Mouse (Mus musculus): Measurements from ENCODE around the gene Cep295.
"Not testable (repeated sequence)": the region's sequence is repeated elsewhere in the genome, so short reads cannot be mapped to it uniquely, and the experiment has no call there.

The Cep295 gene

DNA sequence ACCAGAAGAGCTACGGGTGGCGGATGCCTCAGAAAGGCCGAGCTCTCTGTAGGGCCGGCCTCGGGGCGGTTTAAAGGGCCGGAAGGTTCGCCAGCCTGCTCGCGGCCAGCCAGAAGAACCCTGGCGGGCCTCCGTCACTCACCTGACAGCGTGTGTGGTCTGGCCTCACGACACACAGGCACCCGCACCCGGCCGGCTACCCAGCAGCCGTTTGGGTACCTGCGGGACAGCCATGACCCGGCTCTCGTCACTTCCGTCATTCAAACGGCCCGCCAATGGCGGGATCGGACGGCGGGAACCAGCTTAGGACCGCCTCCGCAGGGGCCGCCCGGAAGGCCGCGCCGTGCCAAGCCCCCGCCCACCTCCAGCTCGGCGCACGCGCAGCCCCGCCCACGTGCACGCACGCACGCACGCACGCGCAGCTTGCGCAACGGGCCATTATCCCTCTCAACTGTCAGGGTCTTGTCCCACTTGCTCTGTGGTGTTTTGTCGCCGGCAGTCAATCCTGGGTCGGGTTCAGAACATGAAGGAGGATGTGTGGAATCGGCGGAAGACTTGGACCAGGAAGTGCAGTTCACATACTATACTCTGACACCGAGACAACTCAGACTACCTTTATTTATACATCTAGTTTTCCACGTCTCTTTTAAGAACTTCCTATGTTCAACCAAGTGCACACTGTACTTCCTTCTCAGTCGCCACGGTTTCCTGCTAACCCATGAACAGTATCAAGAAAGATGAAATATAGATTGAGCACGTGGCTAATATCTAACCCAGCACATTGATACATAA is at the start of gene Cep295:
Gene Cep295 (minus strand): TSS at position 305 of the 792 bp plus-strand sequence.
- peak; percentile 98 to 99 for DNase-seq

DNA sequence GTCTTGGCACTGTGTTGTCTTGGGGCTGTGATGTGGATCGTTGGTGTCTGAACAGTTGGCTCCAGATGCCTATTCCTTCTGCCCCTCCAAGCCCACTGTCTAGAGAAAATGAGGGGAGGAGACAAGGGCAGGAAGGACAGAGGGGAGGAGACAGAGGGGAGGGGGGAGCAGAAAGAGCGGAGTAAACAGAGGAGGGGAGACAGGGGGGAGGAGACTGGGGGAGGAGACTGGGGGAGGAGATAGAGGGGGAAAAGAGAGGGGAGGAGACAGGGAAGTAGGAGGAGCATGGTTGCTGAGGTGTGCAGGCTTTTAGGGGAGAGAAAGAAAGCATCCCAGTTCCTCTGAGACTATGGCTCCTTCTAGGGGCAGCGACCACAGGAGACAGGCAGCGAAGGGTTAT is 40.0 kb upstream of the Cep295 start:
- DNase-seq: no peak

DNA sequence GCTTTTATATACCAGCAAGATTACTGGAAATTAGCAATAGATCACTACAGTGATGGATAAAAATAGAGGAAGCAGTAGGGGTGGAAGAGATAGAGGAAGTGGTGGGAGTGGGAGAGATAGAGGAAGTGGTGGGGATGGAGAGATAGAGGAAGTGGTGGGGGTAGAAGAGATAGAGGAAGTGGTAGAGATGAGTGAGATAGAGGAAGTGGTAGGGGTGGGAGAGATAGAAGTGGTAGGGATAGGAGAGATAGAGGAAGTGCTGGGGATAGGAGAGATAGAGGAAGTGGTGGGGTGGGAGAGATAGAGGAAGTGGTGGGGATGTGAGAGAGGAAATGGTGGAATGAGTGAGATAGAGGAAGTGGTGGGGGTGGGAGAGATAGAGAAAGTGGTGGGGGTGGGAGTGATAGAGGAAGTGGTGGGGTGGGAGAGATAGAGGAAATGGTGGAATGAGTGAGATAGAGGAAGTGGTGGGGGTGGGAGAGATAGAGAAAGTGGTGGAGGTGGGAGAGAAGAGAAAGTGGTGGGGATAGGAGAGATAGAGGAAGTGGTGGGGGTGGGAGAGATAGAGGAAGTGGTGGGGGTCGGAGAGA is 37.9 kb upstream of the Cep295 start:
- no peak for DNase-seq

GRCm38 (mm10) chr9:15387075-15387643 is 29.6 kb upstream of the Cep295 start:
- DNase-seq: no peak

GRCm38 (mm10) chr9:15384266-15384665 is 26.7 kb upstream of the Cep295 start:
- no peak for DNase-seq

GRCm38 (mm10) chr9:15366260-15366659 is 8.7 kb upstream of the Cep295 start:
- no peak for DNase-seq

GRCm38 (mm10) chr9:15365856-15366255 is 8.3 kb upstream of the Cep295 start:
- no peak for DNase-seq

DNA sequence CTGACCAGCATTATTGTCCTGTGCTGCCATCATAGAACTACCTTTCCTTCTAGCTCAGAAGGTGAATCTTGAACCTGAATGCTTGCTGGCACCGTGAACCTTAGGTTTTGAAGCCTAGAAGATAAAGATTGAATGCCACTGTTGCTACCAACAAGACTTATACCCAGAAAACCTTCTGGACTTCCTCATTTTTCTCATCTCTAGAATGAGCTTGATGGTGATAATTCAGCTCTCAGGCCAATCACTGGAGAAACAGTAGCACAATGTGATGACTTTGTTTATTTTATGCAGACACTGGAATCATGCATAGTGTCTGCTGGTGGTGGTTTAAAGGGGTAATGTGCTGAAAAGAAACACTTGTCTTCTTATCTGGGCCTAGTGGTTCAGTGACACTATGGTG is 7.3 kb upstream of the Cep295 start:
- no peak for DNase-seq

DNA sequence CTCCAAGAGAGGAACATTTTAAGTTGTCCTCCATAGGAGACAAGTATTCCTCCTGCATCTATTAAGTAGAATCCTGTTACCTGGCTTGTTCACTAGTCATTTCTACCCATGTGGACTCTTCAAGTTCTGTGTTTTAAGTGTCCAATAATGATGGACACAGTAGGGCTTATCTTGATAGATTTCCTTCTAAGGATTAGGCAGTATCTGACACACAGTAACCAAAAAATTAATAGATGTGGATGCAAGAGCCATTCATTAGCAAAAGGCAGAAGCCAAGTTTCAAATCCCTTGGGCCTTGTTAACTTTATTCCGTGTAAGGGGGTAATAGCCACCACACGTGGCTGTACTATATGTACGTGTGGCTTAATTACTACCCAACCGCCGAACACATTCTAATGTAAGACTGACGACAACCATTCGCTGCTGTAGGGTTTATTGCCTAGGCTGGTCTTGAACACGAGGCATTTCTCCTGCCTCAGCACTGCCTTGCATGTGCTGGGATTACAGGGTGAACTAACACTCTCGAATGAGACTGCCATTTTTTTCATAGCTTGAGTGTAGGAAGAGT is 588 bp downstream of the Cep295 start:
- DNase-seq: no peak

- DNase-seq: no peak
Observed at GRCm38 (mm10) chr9:15349925-15350324, 7.7 kb downstream of the Cep295 start.

- no peak for DNase-seq
Observed at GRCm38 (mm10) chr9:15337776-15338175, 19.8 kb downstream of the Cep295 start.

DNA sequence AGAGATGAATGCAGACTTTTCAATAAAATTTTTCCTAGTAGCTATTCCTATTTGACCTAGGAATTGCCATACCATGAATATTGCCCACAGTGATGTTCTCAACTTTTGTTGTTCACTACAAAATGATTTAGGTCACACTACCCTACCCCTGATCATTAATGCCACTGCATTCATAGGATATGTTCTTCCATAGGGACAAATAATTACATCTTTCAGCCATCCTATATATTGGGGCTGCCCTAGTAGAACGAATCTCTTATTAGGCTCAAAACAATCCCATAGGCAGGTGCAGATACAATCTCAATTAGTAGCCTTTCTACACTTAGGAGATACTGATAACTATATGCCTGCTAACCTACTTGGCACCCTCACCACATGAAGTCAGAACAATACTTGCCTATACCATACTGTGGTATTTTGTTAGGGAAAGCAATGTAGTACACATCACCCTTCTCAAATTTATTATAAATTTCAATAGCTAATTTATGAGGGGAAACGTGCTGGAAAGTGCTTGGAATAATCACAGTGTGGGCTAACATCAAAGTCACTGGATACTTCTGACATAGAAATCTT is 39.3 kb downstream of the Cep295 start:
- DNase-seq: no peak

DNA sequence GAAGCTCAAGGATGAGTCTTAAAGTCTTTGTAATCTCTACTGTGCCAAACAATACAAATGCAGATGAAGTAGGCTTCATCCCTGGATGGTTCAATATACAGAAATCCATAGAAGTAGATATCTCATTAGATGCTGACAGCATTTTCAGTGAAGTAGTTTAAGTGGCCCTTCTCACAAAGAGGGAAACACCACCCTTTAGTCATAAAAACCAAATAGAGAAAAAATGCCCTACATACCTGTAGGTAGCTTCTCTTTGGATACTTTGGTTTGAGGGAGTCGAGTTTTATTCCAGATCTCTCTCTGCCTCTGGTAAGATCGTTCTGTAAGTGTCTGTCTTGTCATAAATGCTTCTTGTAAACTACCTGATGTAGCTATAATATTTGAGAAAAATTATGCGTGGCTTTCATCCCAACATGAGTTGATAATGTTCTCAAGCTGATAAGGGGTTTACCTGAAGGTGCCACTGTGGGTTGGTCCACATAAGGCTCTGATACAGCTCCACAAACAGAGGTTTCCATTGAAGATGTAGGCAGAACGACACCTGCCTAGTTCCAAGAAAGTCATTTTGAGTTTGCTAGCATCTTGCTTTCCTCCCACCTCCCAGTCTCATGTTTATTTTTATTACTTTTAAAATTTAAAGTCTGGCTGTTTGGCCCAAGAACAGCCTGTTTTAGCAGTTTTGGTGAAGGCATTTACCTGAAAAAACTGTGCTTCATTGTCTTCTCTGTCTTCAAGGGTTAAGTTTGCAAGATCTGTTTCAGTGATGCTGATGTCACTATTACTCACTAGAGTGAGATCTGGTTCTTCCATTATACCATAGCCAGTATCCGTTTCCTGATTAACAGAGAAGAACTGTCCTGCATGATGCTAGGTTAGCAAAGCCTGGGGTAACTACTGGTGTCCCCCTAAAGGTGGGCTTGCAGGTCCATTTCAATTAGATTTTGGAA is 40.1 kb downstream of the Cep295 start:
- no peak for DNase-seq

- not testable (repeated sequence) for DNase-seq
Observed at GRCm38 (mm10) chr9:15316296-15316695, 41.3 kb downstream of the Cep295 start.

GRCm38 (mm10) chr9:15314619-15315018 is 43.0 kb downstream of the Cep295 start:
- DNase-seq: no peak

- DNase-seq: no peak
Observed at GRCm38 (mm10) chr9:15313633-15314032, 44.0 kb downstream of the Cep295 start.

DNA sequence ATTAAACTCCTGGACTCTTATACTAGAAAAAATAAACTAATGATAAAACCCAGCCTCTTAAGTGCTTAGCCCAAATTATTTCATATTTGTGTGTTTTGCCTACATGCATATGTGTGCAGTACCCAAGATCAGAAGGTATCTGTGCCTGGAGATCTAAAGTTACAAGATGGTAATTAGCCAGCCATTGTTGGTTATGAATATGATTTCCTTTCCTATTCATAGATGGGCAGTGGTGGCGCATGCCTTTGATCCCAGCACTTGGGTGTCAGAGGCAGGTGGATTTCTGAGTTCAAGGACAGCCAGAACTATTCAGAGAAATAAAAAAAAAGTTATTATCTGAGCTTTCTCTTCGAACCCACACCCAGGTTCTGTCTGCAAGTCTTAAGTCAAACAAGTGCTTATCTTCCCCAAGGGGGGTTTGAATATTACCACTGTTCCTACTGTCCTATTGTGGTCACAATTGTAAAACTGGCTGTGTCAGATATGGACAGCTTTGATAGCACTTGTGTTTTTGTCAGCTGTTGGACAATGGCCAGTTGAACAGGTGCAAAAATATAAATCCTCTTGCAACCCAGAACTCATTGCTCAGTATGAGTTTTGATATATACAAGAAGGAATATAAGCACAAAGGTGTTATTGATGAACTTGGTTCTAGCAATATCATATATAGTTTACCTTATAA is 45.4 kb downstream of the Cep295 start:
- no peak for DNase-seq

- no peak for DNase-seq
Observed at GRCm38 (mm10) chr9:15310179-15310578, 47.4 kb downstream of the Cep295 start.

GRCm38 (mm10) chr9:15309425-15309824 is 48.2 kb downstream of the Cep295 start:
- DNase-seq: no peak

GRCm38 (mm10) chr9:15308254-15308653 is 49.3 kb downstream of the Cep295 start:
- no peak for DNase-seq

DNA sequence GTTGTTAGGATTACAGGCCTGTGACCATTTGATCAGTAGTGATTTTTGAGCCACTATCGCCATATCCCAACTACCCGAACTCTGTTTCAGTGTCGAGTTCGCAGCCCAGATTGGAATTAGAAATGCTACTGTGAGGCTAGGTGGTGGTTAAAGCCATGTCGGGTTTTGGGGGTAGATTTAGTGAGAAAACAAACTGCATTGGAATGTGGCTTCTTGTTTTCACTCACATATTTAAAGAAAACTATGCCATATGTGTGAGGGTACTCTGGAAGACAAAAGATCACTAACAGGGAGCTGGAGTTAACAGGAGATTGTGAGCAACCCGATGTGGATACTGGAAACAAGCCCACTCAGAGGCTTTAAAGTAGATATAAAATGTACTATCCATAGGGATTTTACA is 50.3 kb downstream of the Cep295 start:
- DNase-seq: no peak
